Comparison of ENCODE assay signal across 26 mouse cellular contexts in genomic region chr4:142967604-142968003, GRCm38 (mm10).
DNase-seq lines count a peak whose midpoint lies in the region; ATAC-seq and TF ChIP-seq lines count a peak whose summit lies in the region.
"Had no signal": no experiment of that assay in that cellular context is flagged by ENCODE, and none has a peak within 500 bp of the region (broad histone marks: within the 10 kb centered on the region; RNA-seq: fewer than 3 reads in every experiment).

No protein-coding gene starts in this region.

- 97% methylated on average over 2 of the region's 2 CpGs for WGBS in forebrain, postnatal 0 days
- WGBS in forebrain, embryonic 12.5 days: 89% methylated on average over 2 of the region's 2 CpGs
- 94% methylated on average over 2 of the region's 2 CpGs for WGBS in midbrain, postnatal 0 days
- 93% methylated on average over 2 of the region's 2 CpGs for WGBS in midbrain, embryonic 15.5 days
- 94% methylated on average over 2 of the region's 2 CpGs for WGBS in stomach, postnatal 0 days

- DNase-seq in forebrain, postnatal 0 days: no peak
- no peak for DNase-seq in layer of hippocampus, adult 2 months (ENCODE audit: low spot score in 2 of 2)
- DNase-seq in layer of hippocampus, adult 9-11 months: no peak
- DNase-seq in midbrain, postnatal 0 days (ENCODE audit: low spot score): no peak
- no peak for DNase-seq in stomach, postnatal 0 days (ENCODE audit: low spot score)
- DNase-seq in Muller cell, postnatal 12 days (ENCODE audit: inconsistent ontology term): no peak
- DNase-seq: adrenal gland, adult 8-10 months; cerebellum, adult 18-20 months; cerebellum, postnatal 36 days; embryo, embryonic 11 days; gastrocnemius, postnatal 25 days; heart, postnatal 36 days; lung, postnatal 36 days; right cerebral cortex, adult 18-20 months; thymus, adult 18-20 months; thymus, postnatal 36 days had no signal

- TF ChIP-seq EP300 in stomach, postnatal 0 days (optimal IDR thresholded peaks at IDR 0.05): no peak

- H3K36me3 ChIP-seq in forebrain, postnatal 0 days (ENCODE audit: insufficient read depth): no peaks in the 10 kb centered on the region
- no peaks in the 10 kb centered on the region for H3K36me3 ChIP-seq in forebrain, embryonic 12.5 days (replicated peaks)
- no peaks in the 10 kb centered on the region for H3K36me3 ChIP-seq in midbrain, postnatal 0 days (ENCODE audit: insufficient read depth, low read length)
- H3K36me3 ChIP-seq in midbrain, embryonic 15.5 days (replicated peaks): no peaks in the 10 kb centered on the region
- no peaks in the 10 kb centered on the region for H3K36me3 ChIP-seq in stomach, postnatal 0 days (ENCODE audit: control insufficient read depth, insufficient read depth, low read length)
- H3K36me3 ChIP-seq: heart, embryonic 15.5 days; hindbrain, embryonic 13.5 days; lung, embryonic 15.5 days; stomach, embryonic 15.5 days had no signal

- no peak overlapping the region for H3K9ac ChIP-seq in forebrain, postnatal 0 days
- no peak overlapping the region for H3K9ac ChIP-seq in forebrain, embryonic 12.5 days
- no peak overlapping the region for H3K9ac ChIP-seq in midbrain, postnatal 0 days (replicated peaks; ENCODE audit: low read length, poor library complexity, severe bottlenecking)
- H3K9ac ChIP-seq in midbrain, embryonic 15.5 days: no peak overlapping the region
- H3K9ac ChIP-seq in stomach, postnatal 0 days (ENCODE audit: low read length): no peak overlapping the region
- H3K9ac ChIP-seq: heart, embryonic 15.5 days; hindbrain, embryonic 13.5 days; lung, embryonic 15.5 days; stomach, embryonic 15.5 days had no signal

- H3K4me3 ChIP-seq in forebrain, postnatal 0 days (ENCODE audit: low read depth, low read length): no peak overlapping the region
- no peak overlapping the region for H3K4me3 ChIP-seq in forebrain, embryonic 12.5 days (replicated peaks)
- H3K4me3 ChIP-seq in layer of hippocampus, adult 2 months: no peak overlapping the region
- H3K4me3 ChIP-seq in midbrain, postnatal 0 days (ENCODE audit: low read depth, low read length): no peak overlapping the region
- no peak overlapping the region for H3K4me3 ChIP-seq in midbrain, embryonic 15.5 days
- H3K4me3 ChIP-seq in stomach, postnatal 0 days (ENCODE audit: low read depth, low read length): no peak overlapping the region
- H3K4me3 ChIP-seq: heart, embryonic 15.5 days; hindbrain, embryonic 13.5 days; lung, embryonic 15.5 days; megakaryocyte, embryonic 14.5 days; stomach, embryonic 15.5 days had no signal

- H3K27ac ChIP-seq in forebrain, postnatal 0 days (ENCODE audit: low read depth, low read length): no peak overlapping the region
- no peak overlapping the region for H3K27ac ChIP-seq in forebrain, embryonic 12.5 days
- H3K27ac ChIP-seq in layer of hippocampus, adult 2 months: no peak overlapping the region
- H3K27ac ChIP-seq in midbrain, postnatal 0 days (ENCODE audit: low read depth, low read length): no peak overlapping the region
- no peak overlapping the region for H3K27ac ChIP-seq in midbrain, embryonic 15.5 days
- H3K27ac ChIP-seq in stomach, postnatal 0 days (replicated peaks): no peak overlapping the region
- H3K27ac ChIP-seq: heart, embryonic 15.5 days; hindbrain, embryonic 13.5 days; lung, embryonic 15.5 days; stomach, embryonic 15.5 days had no signal

- TF ChIP-seq CTCF in forebrain, postnatal 0 days (IDR thresholded peaks at IDR 0.05; ENCODE audit: low read depth): peak; percentile 39
- peak; percentile 49 for TF ChIP-seq CTCF in layer of hippocampus, adult 2 months (conservative IDR thresholded peaks at IDR 0.05)
- peak; percentile 58 for TF ChIP-seq CTCF in midbrain, postnatal 0 days (IDR thresholded peaks at IDR 0.05)
- TF ChIP-seq CTCF in stomach, postnatal 0 days (IDR thresholded peaks at IDR 0.05; ENCODE audit: low read depth): peak; percentile 23; the same call in 1 of the 2 replicates

- H3K4me2 ChIP-seq in forebrain, postnatal 0 days (ENCODE audit: low read depth): no peak overlapping the region
- H3K4me2 ChIP-seq in forebrain, embryonic 12.5 days: no peak overlapping the region
- H3K4me2 ChIP-seq in midbrain, postnatal 0 days (ENCODE audit: low read depth, low read length, poor library complexity, severe bottlenecking): no peak overlapping the region
- no peak overlapping the region for H3K4me2 ChIP-seq in midbrain, embryonic 15.5 days
- no peak overlapping the region for H3K4me2 ChIP-seq in stomach, postnatal 0 days (replicated peaks; ENCODE audit: low read depth)
- H3K4me2 ChIP-seq: heart, embryonic 15.5 days; hindbrain, embryonic 13.5 days; lung, embryonic 15.5 days; stomach, embryonic 15.5 days had no signal

- H3K9me3 ChIP-seq in forebrain, postnatal 0 days (ENCODE audit: low read length): no peaks in the 10 kb centered on the region
- H3K9me3 ChIP-seq in forebrain, embryonic 12.5 days: no peaks in the 10 kb centered on the region
- H3K9me3 ChIP-seq in midbrain, postnatal 0 days (ENCODE audit: low read length): no peaks in the 10 kb centered on the region
- H3K9me3 ChIP-seq in midbrain, embryonic 15.5 days: no peaks in the 10 kb centered on the region
- H3K9me3 ChIP-seq in stomach, postnatal 0 days (ENCODE audit: control insufficient read depth, low read length): no peaks in the 10 kb centered on the region
- H3K9me3 ChIP-seq: heart, embryonic 15.5 days; hindbrain, embryonic 13.5 days; lung, embryonic 15.5 days; stomach, embryonic 15.5 days had no signal

- H3K4me1 ChIP-seq in forebrain, postnatal 0 days (ENCODE audit: insufficient read depth): no peaks in the 10 kb centered on the region
- 0 out of 2 replicates have a peak, but pooled peaks cover 3% of the 10 kb centered on the region for H3K4me1 ChIP-seq in forebrain, embryonic 12.5 days
- no peaks in the 10 kb centered on the region for H3K4me1 ChIP-seq in midbrain, postnatal 0 days (ENCODE audit: insufficient read depth, low read length)
- H3K4me1 ChIP-seq in midbrain, embryonic 15.5 days: peaks cover 8% of the 10 kb centered on the region; the same call in 1 of the 2 replicates
- no peaks in the 10 kb centered on the region for H3K4me1 ChIP-seq in stomach, postnatal 0 days (replicated peaks; ENCODE audit: control insufficient read depth, insufficient read depth)
- H3K4me1 ChIP-seq: heart, embryonic 15.5 days; lung, embryonic 15.5 days; megakaryocyte, embryonic 14.5 days; stomach, embryonic 15.5 days had no signal

- H3K27me3 ChIP-seq in forebrain, postnatal 0 days (ENCODE audit: insufficient read depth, low read length): no peaks in the 10 kb centered on the region
- H3K27me3 ChIP-seq in forebrain, embryonic 12.5 days: no peaks in the 10 kb centered on the region
- no peaks in the 10 kb centered on the region for H3K27me3 ChIP-seq in midbrain, postnatal 0 days (ENCODE audit: insufficient read depth, low read length)
- H3K27me3 ChIP-seq in midbrain, embryonic 15.5 days (replicated peaks): no peaks in the 10 kb centered on the region
- H3K27me3 ChIP-seq in stomach, postnatal 0 days (ENCODE audit: control insufficient read depth, insufficient read depth, low read length): no peaks in the 10 kb centered on the region
- H3K27me3 ChIP-seq: heart, embryonic 15.5 days; hindbrain, embryonic 13.5 days; lung, embryonic 15.5 days; megakaryocyte, embryonic 14.5 days; stomach, embryonic 15.5 days had no signal

- no peak for ATAC-seq in forebrain, postnatal 0 days
- no peak for ATAC-seq in forebrain, embryonic 12.5 days (ENCODE audit: low FRiP score)
- no peak for ATAC-seq in midbrain, postnatal 0 days (ENCODE audit: low FRiP score)
- ATAC-seq in midbrain, embryonic 15.5 days (replicated peaks): no peak
- no peak for ATAC-seq in stomach, postnatal 0 days (ENCODE audit: low FRiP score, low TSS enrichment)
- ATAC-seq: CD4-positive, CD25-positive, alpha-beta regulatory T cell, adult 4 months; forebrain, embryonic 14.5 days; midbrain, embryonic 16.5 days had no signal
